Mouse (Mus musculus) cerebellum, postnatal 4 days (tissue): ENCODE results near the gene Ifitm5.
A peak's percentile ranks its signal among the peaks of the same experiment; 100 is the strongest.

Experiments
- DNase-seq, 2 experiments: peaks; one replicate each; pipeline ENCODE4 v3.0.0; 2022; ENCODE audit warnings: low spot score in 2 of 2, mixed read lengths in 1 of 2

The Ifitm5 gene

GRCm38 (mm10) chr7:140941222-140942051 lies 8.7 kb downstream of the Ifitm5 start, which contains the start of gene Pgghg:
TSS of gene Pgghg (plus strand) at chr7:140941391.
- DNase-seq: peak in 1 of 2 experiments; percentile 75

GRCm38 (mm10) chr7:140939669-140940171 lies 10.4 kb downstream of the Ifitm5 start:
- DNase-seq: no peak

GRCm38 (mm10) chr7:140938896-140939295 lies 11.2 kb downstream of the Ifitm5 start:
- no peak for DNase-seq

- DNase-seq: no peak
These were observed 11.7 kb downstream of the Ifitm5 start for GRCm38 (mm10) chr7:140938436-140938835.

- no peak for DNase-seq
These were observed 22.9 kb downstream of the Ifitm5 start for GRCm38 (mm10) chr7:140927181-140927580.

GRCm38 (mm10) chr7:140923070-140923775 lies 26.9 kb downstream of the Ifitm5 start:
- no peak for DNase-seq

- peak in 1 of 2 experiments; percentile 61 for DNase-seq
These were observed 27.6 kb downstream of the Ifitm5 start for GRCm38 (mm10) chr7:140922398-140923069.

- no peak for DNase-seq
These were observed 28.7 kb downstream of the Ifitm5 start for GRCm38 (mm10) chr7:140921225-140921975.

GRCm38 (mm10) chr7:140920418-140921029 lies 29.6 kb downstream of the Ifitm5 start, which contains the start of gene Nlrp6:
TSS of gene Nlrp6 (plus strand) at chr7:140920902.
- DNase-seq: no peak

GRCm38 (mm10) chr7:140919911-140920310 lies 30.2 kb downstream of the Ifitm5 start:
- no peak for DNase-seq

- DNase-seq: no peak
These were observed 35.9 kb downstream of the Ifitm5 start for GRCm38 (mm10) chr7:140914031-140914690.

- DNase-seq: no peak
These were observed 37.1 kb downstream of the Ifitm5 start for GRCm38 (mm10) chr7:140912846-140913482.

GRCm38 (mm10) chr7:140912293-140912692 lies 37.8 kb downstream of the Ifitm5 start:
- no peak for DNase-seq

- DNase-seq: peak; percentile 50 to 76
These were observed 41.4 kb downstream of the Ifitm5 start for GRCm38 (mm10) chr7:140908634-140909107.

- DNase-seq: no peak
These were observed 41.9 kb downstream of the Ifitm5 start for GRCm38 (mm10) chr7:140908181-140908580.

GRCm38 (mm10) chr7:140907697-140908096 lies 42.4 kb downstream of the Ifitm5 start:
- DNase-seq: no peak

- no peak for DNase-seq
These were observed 43.0 kb downstream of the Ifitm5 start for GRCm38 (mm10) chr7:140907131-140907530.

GRCm38 (mm10) chr7:140905642-140906081 lies 44.4 kb downstream of the Ifitm5 start:
- no peak for DNase-seq

GRCm38 (mm10) chr7:140903212-140903611 lies 46.9 kb downstream of the Ifitm5 start:
- peak; percentile 75 to 87 for DNase-seq
